Mouse (Mus musculus) kidney, adult 2 months (tissue): ENCODE measurements around the gene AI413582. TPM values are rescaled to one million over a fixed set of nuclear protein-coding genes. Genes with fewer than 3 reads are reported as not detected.

ENCODE experiments used
- DNase-seq: peaks from one replicate; pipeline ENCODE4 v3.0.0; 2021
- H3K27ac ChIP-seq: fragments of 200-500 bp; 2 replicates; pipeline ENCODE4 v1.5.1; 2012; ENCODE audit warnings: low read depth, low read length, control low read depth, inconsistent platforms; ENCODE audit not compliant: insufficient read depth
- H3K27me3 ChIP-seq: fragments of 200-500 bp; replicated peaks from 2 replicates; pipeline ENCODE4 v1.6.1; 2012; ENCODE audit warnings: mild to moderate bottlenecking, moderate library complexity, low read length, inconsistent platforms; ENCODE audit not compliant: control insufficient read depth, insufficient read depth
- H3K36me3 ChIP-seq: fragments of 200-500 bp; 2 replicates; pipeline ENCODE4 v1.6.1; 2012; ENCODE audit warnings: mild to moderate bottlenecking, moderate library complexity, low read length, inconsistent platforms; ENCODE audit not compliant: control insufficient read depth, insufficient read depth
- H3K4me1 ChIP-seq: fragments of 200-500 bp; 2 replicates; pipeline ENCODE4 v1.6.1; 2011; ENCODE audit warnings: low read length; ENCODE audit not compliant: control insufficient read depth, insufficient read depth
- H3K4me3 ChIP-seq: fragments of 200-500 bp; 2 replicates; pipeline ENCODE4 v1.5.1; 2011; ENCODE audit warnings: mild to moderate bottlenecking, low read depth, low read length, control low read depth; ENCODE audit not compliant: insufficient read depth
- CTCF ChIP-seq: fragments of 200-500 bp; conservative IDR thresholded peaks from 2 replicates; pipeline ENCODE4 v1.5.1; 2011; ENCODE audit warnings: low read depth, mild to moderate bottlenecking, control low read depth, low read length, moderate library complexity, mixed read lengths; ENCODE audit not compliant: insufficient read depth, insufficient read length
- POLR2A ChIP-seq: fragments of 200-500 bp; IDR thresholded peaks from one replicate; pipeline ENCODE4 v1.6.1; 2011; ENCODE audit warnings: low read depth, low read length, control low read depth
- WGBS: fragments of 180-500 bp; shearing (Covaris S2); methylation state at CpG from one replicate; pipeline ENCODE4 v1.1.7; 2018; 5-methylcytosine and 5-hydroxymethylcytosine counted together
- polyA plus RNA-seq: library from polyadenylated mRNA; depleted of rRNA; stranded (reverse); fragments of >200 nt; gene quantifications from 2 replicates; pipeline ENCODE4 v1.2.3, GENCODE M21; 2012

Gene AI413582
- polyA plus RNA-seq, 1 experiment, result 55.7 TPM

DNA sequence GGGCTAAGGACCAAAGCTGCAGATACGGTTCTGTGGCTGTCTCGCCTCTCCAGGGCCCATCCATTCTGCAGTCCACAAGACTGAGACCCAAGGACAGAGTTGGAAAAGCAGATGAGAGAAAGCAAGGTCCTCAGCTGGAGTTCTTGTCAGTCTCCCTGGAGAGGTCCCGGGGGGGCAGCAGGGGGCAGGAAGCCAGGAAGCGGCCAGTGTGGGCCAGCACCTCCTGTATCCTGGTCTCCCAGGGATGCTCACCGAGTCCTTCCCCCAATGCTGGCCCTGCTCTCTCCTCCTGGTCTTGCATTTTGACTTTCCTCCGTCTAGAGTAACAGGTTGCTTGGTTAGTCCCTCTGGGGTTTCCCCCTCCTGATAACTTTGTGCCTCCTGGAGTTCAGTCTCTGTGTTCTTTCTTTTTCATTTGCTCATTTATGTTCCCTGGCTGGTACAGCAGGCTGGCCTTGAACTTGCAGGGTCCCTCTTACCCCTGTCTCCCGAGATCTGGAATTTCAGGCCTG lies 18.9 kb downstream of the AI413582 start:
- TF ChIP-seq POLR2A (no peak), CTCF (no peak)
- Histone ChIP-seq H3K27me3 (no peaks in the 10 kb centered on the region), H3K4me1 (no peaks in the 10 kb centered on the region), H3K36me3 (no peaks in the 10 kb centered on the region), H3K4me3 (no peak overlapping the region), H3K27ac (no peak overlapping the region)
- WGBS, result 81% methylated on average over 7 of the region's 7 CpGs
- no peak for DNase-seq

DNA sequence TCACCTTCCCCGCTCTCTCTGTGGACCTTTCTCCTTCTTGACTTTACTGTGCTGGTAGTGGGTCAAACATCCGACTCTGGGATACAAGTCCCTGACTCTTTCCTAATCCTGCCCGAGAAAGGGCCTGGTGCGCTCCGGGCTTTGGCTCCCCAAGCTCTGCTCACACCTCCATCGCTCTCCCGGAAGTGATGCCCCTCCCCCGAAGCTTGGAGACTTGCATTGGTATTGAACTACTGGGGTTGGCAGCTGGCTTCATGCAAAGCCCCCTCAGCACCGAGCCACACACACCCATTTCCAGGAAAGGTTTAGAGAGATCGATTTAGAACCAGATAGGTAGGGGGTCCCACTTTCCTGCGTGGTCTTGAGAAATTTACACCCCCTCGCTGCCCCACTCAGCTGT lies 19.6 kb downstream of the AI413582 start:
- H3K4me1 ChIP-seq, result no peaks in the 10 kb centered on the region
- WGBS, result 66% methylated on average over 12 of the region's 12 CpGs
- no peaks in the 10 kb centered on the region for H3K27me3 ChIP-seq
- no peaks in the 10 kb centered on the region for H3K36me3 ChIP-seq
- TF ChIP-seq POLR2A (no peak), CTCF (no peak)
- H3K27ac ChIP-seq, result no peak overlapping the region
- no peak for DNase-seq
- H3K4me3 ChIP-seq, result no peak overlapping the region

DNA sequence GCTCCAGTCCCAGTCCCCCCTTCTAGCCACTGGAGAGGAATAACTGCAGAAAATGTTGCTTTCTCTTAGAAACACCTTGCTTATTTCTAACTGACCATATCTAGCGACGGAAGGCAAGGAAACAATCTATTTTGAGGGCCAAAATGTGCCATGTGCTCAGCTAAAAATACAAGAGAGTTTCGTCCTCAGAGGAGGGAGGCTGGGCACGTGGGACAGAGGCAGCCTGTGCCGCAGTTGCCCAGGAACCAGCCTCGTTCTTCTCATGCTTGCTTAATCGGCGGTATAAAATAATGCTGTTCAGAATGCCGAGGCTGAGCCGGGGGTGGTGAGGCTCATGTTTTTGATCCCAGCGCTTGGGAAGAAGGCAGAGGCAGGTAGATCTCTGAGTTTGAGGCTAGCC lies 21.0 kb downstream of the AI413582 start:
- no peaks in the 10 kb centered on the region for H3K4me1 ChIP-seq
- no peak overlapping the region for H3K4me3 ChIP-seq
- H3K27ac ChIP-seq, result no peak overlapping the region
- DNase-seq, result no peak
- H3K36me3 ChIP-seq, result no peaks in the 10 kb centered on the region
- no peaks in the 10 kb centered on the region for H3K27me3 ChIP-seq
- TF ChIP-seq CTCF (no peak), POLR2A (no peak)
- 94% methylated on average over 11 of the region's 11 CpGs for WGBS

DNA sequence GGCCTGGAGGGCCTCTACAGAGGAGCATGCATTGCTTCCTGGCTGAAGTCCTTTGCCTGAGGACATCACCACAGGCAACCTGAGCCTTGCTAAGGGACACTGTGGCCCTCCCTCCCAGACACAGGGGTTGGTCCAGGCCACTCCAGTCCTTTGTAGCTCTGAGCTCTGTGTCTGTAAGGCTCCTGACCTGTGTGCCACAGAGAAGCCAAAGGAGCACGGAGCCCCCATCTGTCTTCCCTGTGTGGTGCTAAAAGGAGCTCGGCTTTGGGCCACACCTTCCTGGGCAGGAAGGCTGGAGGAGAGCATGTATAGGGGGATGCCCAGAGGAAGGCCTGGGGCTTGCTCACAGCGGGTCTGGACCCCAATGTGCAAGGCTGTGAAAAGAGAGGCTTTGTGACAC lies 23.6 kb downstream of the AI413582 start:
- no peak overlapping the region for H3K27ac ChIP-seq
- no peaks in the 10 kb centered on the region for H3K27me3 ChIP-seq
- H3K4me3 ChIP-seq, result no peak overlapping the region
- 91% methylated on average over 3 of the region's 3 CpGs for WGBS
- no peaks in the 10 kb centered on the region for H3K36me3 ChIP-seq
- H3K4me1 ChIP-seq, result no peaks in the 10 kb centered on the region
- TF ChIP-seq CTCF (no peak), POLR2A (no peak)
- no peak for DNase-seq

DNA sequence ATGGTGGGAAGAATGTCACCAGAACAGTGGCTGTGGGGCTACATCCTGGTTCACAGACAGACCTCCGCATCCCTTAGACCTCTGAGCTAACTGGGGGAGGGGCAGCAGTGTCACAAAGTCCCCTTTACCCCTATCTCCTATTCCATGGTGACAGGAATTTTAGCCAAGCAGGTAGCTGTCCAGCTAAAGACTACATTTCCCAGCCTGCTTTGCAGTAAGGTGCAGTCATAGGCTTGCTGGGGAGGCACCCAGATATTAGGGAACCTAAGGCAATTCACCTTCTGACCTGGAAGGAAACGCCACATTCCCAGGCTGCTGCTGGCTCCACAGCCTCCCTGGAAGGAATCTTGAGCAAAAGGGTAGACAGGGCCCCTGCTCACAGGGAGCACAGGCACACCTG lies 24.3 kb downstream of the AI413582 start:
- no peaks in the 10 kb centered on the region for H3K36me3 ChIP-seq
- no peaks in the 10 kb centered on the region for H3K4me1 ChIP-seq
- DNase-seq, result no peak
- TF ChIP-seq CTCF, result no peak
- TF ChIP-seq POLR2A, result no peak
- WGBS, result 73% methylated on average over 2 of the region's 2 CpGs
- no peaks in the 10 kb centered on the region for H3K27me3 ChIP-seq
- no peak overlapping the region for H3K27ac ChIP-seq
- no peak overlapping the region for H3K4me3 ChIP-seq

DNA sequence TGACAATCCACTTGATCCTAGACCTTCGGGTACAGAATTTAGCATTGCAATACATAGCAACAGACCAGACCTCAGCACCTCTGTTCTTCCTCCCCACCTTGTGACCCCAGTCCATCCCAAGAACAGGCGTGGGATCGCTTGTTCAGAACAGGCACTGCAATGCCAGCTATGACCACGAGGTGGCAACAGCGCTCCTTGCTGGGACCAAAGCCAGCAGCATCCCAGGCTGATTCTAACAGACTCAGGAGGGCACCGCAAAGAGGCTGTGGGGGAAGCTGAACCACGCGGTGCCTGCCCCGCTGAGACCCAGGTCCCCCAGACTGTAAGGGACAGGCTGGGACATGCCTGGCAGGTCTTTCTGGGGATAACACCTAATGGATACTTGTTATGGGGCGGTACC lies 30.8 kb downstream of the AI413582 start:
- Histone ChIP-seq H3K4me3 (no peak overlapping the region), H3K4me1 (no peaks in the 10 kb centered on the region), H3K27me3 (no peaks in the 10 kb centered on the region), H3K27ac (no peak overlapping the region), H3K36me3 (no peaks in the 10 kb centered on the region)
- TF ChIP-seq POLR2A (no peak), CTCF (peak; percentile 99)
- DNase-seq, result peak; percentile 83
- WGBS, result 6% methylated on average over 10 of the region's 10 CpGs

DNA sequence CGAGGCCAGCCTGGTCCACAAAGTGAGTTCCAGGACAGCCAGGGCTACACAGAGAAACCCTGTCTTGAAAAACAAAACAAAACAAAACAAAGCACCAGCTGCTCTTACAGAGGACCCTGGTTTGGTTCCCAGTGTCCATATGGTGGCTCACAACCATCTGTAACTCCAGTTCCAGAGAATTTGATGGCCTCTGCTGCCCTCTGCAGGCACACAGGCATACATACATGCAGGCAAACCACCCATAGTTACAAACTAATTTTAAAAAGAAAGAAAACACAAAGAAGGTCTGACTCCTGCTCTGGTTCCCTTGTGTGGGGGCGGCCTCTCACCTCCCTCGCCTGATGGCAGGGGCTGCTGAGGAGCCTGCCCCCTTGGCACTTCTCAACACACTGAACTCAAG lies 32.2 kb downstream of the AI413582 start:
- no peak for TF ChIP-seq POLR2A
- peak; percentile 32; the same call in 1 of the 2 replicates for TF ChIP-seq CTCF
- Histone ChIP-seq H3K4me1 (no peaks in the 10 kb centered on the region), H3K36me3 (no peaks in the 10 kb centered on the region), H3K4me3 (no peak overlapping the region), H3K27me3 (no peaks in the 10 kb centered on the region), H3K27ac (no peak overlapping the region)
- DNase-seq, result no peak
- 91% methylated on average over 3 of the region's 3 CpGs for WGBS

DNA sequence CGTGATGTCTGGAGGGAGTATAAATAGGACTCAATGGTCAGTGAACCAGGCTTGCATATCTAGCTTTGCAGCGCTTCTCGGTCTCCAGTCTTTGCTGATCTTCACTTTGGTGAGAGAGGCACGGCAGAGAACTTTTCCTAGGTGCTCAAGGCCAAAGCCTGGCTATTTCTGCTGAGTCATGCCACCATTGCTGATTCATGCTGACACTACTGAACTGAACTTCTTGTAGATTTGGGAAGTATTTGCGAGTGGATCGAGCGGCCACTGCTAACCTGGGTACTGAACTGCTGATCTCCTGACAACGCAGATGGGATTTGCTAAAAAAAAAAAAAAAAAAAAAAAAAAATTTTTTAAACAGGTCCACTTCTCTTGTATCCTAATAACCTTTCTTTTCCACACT lies 33.5 kb downstream of the AI413582 start:
- no peaks in the 10 kb centered on the region for H3K27me3 ChIP-seq
- H3K36me3 ChIP-seq, result no peaks in the 10 kb centered on the region
- H3K27ac ChIP-seq, result no peak overlapping the region
- H3K4me1 ChIP-seq, result no peaks in the 10 kb centered on the region
- WGBS, result 73% methylated on average over 8 of the region's 8 CpGs
- no peak for TF ChIP-seq POLR2A
- TF ChIP-seq CTCF, result no peak
- DNase-seq, result no peak
- no peak overlapping the region for H3K4me3 ChIP-seq
